Mouse (Mus musculus): ENCODE results near the gene Bicdl2.

GRCm38 (mm10) chr17:23661526-23661925 lies 1.2 kb downstream of the Bicdl2 start:
- TF ChIP-seq CTCF (IDR thresholded peaks at IDR 0.05; ENCODE audit: extremely low read depth, insufficient read depth, insufficient read length, insufficient replicate concordance) (peak; percentile 37; the same call in 1 of the 2 replicates), POLR2A (IDR thresholded peaks at IDR 0.05; ENCODE audit: low read depth, low read length) (no peak)
